Mouse (Mus musculus) C2C12 (cell line): Measurements from ENCODE around the gene Dcbld2.

Source experiments
- CEBPB ChIP-seq: IDR thresholded peaks from one replicate; pipeline ENCODE4 v1.6.1; 2011; ENCODE audit warnings: low read depth, mild to moderate bottlenecking, control low read depth, moderate library complexity
- CTCF ChIP-seq: IDR thresholded peaks from one replicate; pipeline ENCODE4 v1.5.1; 2011; ENCODE audit not compliant: control insufficient read depth, insufficient read depth, insufficient read length
- FOSL1 ChIP-seq: IDR thresholded peaks from one replicate; pipeline ENCODE4 v1.8.0; 2011; ENCODE audit warnings: mild to moderate bottlenecking, low read length; ENCODE audit not compliant: poor library complexity, insufficient read depth, severe bottlenecking
- MAX ChIP-seq: IDR thresholded peaks from one replicate; pipeline ENCODE4 v1.6.1; 2011; ENCODE audit warnings: mild to moderate bottlenecking, control low read depth
- MYOD1 ChIP-seq: IDR thresholded peaks from one replicate; pipeline ENCODE4 v1.6.1; 2011; ENCODE audit warnings: low read depth; ENCODE audit not compliant: control insufficient read depth, insufficient read length
- MYOG ChIP-seq: IDR thresholded peaks from one replicate; pipeline ENCODE4 v1.6.1; 2011; ENCODE audit not compliant: control insufficient read depth, insufficient read length; ENCODE audit errors: extremely low read depth
- USF1 ChIP-seq: IDR thresholded peaks from one replicate; pipeline ENCODE4 v1.6.1; 2011; ENCODE audit warnings: low read depth, mild to moderate bottlenecking, control low read depth, moderate library complexity

GRCm38 (mm10) chr16:58450648-58451047 is 42.4 kb downstream of the Dcbld2 start:
- no peak for TF ChIP-seq CTCF
- no peak for TF ChIP-seq MAX
- TF ChIP-seq USF1: no peak
- no peak for TF ChIP-seq FOSL1
- TF ChIP-seq MYOG: no peak
- TF ChIP-seq MYOD1: no peak
- no peak for TF ChIP-seq CEBPB
